Mouse (Mus musculus): Measurements from ENCODE around the gene Pcbp3. TPM values are rescaled to one million over a fixed set of nuclear protein-coding genes. Genes with fewer than 3 reads are reported as not detected.

The Pcbp3 gene
- polyA plus RNA-seq, 1 experiment from 2014 or later = 39.3 TPM

DNA sequence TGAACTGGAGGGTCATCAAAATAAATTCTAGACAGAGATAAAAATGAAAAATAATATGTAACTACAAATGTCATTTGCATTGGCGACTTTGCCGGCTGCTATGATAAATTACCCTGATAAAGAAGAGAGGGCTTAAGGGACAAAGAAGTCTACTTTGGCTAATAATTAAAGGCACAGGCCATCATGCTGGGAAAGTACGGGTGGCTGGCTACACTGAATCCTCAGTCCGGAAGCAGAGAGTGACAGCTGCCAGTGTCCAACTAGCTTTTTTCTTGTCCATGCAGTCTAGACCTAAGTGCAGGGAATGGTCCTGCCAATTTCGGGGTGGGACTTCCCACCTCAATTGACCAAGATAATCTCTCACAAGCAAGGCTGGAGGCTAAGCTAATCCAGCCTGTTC lies 121.1 kb downstream of the Pcbp3 start:
- Histone ChIP-seq H3K27ac (no peak overlapping the region), H3K4me2 (no peak overlapping the region), H3K4me3 (replicated peaks) (no peak overlapping the region), H3K36me3 (no peaks in the 10 kb centered on the region), H3K9ac (no peak overlapping the region), H3K27me3 (replicated peaks) (no peaks in the 10 kb centered on the region), H3K9me3 (no peaks in the 10 kb centered on the region), H3K4me1 (no peaks in the 10 kb centered on the region)
- ATAC-seq (ENCODE audit: insufficient read depth, low FRiP score, low read depth) = no peak
- WGBS = 57% methylated on average over 5 of the region's 5 CpGs

DNA sequence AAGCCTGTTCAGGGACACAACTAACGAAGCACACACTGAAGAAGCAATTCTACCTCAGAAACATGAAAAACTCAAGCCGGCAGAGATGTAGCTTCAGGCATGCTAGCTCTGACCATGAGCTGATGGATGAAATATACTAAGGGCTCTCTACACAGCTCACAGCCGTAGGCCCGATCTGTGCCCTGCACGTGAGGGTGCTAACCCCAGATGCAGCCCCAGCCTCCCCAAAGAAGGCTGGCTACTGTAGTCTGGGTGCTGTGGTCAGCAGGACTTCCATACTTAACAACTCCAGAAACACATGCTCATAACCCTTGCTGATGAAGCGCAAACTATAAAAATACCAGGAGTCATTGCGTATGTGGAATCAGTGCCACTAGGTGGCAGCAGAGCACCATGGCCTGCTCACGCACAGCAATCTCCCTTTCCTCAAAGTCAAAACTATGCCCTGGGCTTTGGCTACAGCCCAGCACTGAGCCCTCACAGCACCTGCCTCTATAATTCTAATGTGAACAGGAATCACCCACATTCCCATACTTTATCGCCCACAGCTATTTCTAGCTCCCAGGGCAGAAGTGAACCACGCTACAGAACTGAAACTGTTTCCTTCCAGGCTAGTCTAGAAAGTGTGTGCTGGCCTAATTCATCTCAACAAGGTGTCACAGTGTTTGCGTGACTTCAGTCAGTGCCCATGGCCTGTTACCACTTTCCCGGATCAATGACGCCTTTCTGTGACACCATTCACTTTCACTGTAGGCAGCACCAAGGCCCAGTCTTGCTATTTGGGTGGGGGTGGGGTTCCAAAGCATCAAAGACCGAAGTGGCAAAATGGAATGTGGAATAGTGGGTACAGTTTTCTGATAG lies 126.0 kb downstream of the Pcbp3 start:
- no peak overlapping the region for H3K4me2 ChIP-seq
- ATAC-seq (ENCODE audit: insufficient read depth, low FRiP score, low read depth) = 0 out of 2 replicates have a peak, but pooled peaks have one; percentile 18
- H3K4me1 ChIP-seq = no peaks in the 10 kb centered on the region
- H3K4me3 ChIP-seq (replicated peaks) = no peak overlapping the region
- H3K27ac ChIP-seq = no peak overlapping the region
- WGBS = 50% methylated on average over 14 of the region's 14 CpGs
- no peaks in the 10 kb centered on the region for H3K27me3 ChIP-seq (replicated peaks)
- H3K9me3 ChIP-seq = no peaks in the 10 kb centered on the region
- no peak overlapping the region for H3K9ac ChIP-seq
- H3K36me3 ChIP-seq = no peaks in the 10 kb centered on the region

DNA sequence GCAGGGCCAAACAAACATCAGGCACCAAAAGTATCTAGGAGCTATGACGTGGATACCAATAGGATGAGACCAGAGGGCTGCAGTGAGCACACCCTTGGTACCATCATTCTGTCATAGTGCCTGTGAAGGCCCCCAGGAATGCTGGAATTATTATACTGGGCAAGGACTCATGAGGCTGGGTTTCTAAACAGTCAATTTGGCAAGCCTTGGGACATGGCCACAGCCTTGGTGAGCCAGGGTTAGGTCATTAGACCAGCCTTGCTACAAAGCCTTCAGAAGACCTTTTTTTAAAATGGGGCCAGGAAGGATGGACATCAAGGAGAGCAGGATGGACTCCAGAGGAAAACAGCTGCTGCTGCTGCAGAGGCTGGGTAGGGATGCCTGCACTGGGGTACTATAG lies 128.8 kb downstream of the Pcbp3 start:
- Histone ChIP-seq H3K9me3 (no peaks in the 10 kb centered on the region), H3K9ac (no peak overlapping the region), H3K27ac (no peak overlapping the region), H3K4me1 (no peaks in the 10 kb centered on the region), H3K36me3 (no peaks in the 10 kb centered on the region), H3K4me2 (no peak overlapping the region), H3K27me3 (replicated peaks) (no peaks in the 10 kb centered on the region), H3K4me3 (replicated peaks) (no peak overlapping the region)
- WGBS = 74% methylated on average over 1 of the region's 1 CpGs
- ATAC-seq (ENCODE audit: insufficient read depth, low FRiP score, low read depth) = no peak

DNA sequence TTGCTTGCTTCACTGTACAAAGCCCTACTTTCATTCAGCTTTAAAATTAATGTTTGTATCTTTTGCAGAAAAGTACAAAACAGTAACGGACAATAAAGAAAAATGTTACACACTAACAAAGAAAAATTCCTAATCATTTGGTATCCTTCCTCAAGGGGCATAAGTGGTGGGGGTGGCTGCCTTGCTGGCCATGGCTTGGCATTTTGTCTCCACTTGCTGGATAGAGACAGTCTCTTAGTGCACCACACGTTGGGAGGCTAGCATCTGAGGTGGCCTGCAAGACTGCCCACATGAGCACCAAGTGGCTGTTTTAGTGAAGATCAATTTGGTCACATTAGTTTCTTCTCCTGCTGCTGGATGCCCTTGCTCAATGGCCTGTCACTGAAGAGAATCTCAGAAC lies 129.8 kb downstream of the Pcbp3 start:
- no peak overlapping the region for H3K27ac ChIP-seq
- no peak for ATAC-seq (ENCODE audit: insufficient read depth, low FRiP score, low read depth)
- H3K4me1 ChIP-seq = no peaks in the 10 kb centered on the region
- no peak overlapping the region for H3K9ac ChIP-seq
- H3K4me3 ChIP-seq (replicated peaks) = no peak overlapping the region
- H3K36me3 ChIP-seq = no peaks in the 10 kb centered on the region
- no peaks in the 10 kb centered on the region for H3K9me3 ChIP-seq
- no peak overlapping the region for H3K4me2 ChIP-seq
- WGBS = 83% methylated on average over 2 of the region's 2 CpGs
- H3K27me3 ChIP-seq (replicated peaks) = no peaks in the 10 kb centered on the region

DNA sequence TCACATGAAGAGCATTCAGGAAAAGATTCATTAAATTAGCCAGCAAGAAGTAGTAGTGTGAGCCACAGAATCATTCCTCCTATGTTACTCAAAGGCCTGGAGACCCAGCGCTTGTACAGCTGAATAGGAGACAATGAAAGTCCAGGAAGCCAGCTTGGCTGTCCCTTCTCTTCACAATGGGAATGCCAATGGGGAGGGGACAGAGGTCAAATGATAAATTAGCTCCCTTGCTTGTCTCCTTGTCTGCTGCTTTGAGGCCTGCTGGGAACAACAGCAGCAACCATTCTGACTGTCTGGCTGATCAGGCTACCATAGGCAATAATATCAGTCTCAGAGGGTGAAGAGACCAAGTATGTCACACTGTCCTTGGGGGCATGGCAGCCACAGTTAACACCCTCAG lies 130.5 kb downstream of the Pcbp3 start:
- no peaks in the 10 kb centered on the region for H3K9me3 ChIP-seq
- 86% methylated on average over 1 of the region's 1 CpGs for WGBS
- H3K27ac ChIP-seq = no peak overlapping the region
- H3K36me3 ChIP-seq = no peaks in the 10 kb centered on the region
- no peak for ATAC-seq (ENCODE audit: insufficient read depth, low FRiP score, low read depth)
- no peak overlapping the region for H3K4me3 ChIP-seq (replicated peaks)
- no peaks in the 10 kb centered on the region for H3K27me3 ChIP-seq (replicated peaks)
- no peak overlapping the region for H3K4me2 ChIP-seq
- H3K9ac ChIP-seq = no peak overlapping the region
- H3K4me1 ChIP-seq = no peaks in the 10 kb centered on the region

DNA sequence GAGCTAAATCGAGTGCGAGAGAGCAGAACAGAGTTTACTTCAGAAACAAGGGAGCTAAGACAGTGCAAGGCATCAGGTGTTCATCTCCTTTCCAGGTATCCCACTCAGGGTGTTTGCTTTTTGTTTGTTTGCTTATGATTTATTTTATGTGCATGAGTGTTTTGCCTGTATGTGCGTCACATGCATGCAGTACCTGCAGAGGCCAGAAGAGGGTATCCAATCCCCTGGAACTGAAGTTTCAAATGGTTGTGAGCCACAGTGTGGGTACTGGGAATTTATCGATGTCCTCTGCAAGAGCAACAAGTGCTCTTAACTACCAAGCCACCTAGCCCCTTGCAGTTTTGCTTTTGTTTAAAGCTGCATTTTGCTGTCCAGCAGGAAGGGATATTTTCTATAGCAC lies 132.8 kb downstream of the Pcbp3 start:
- no peaks in the 10 kb centered on the region for H3K4me1 ChIP-seq
- H3K4me2 ChIP-seq = no peak overlapping the region
- ATAC-seq (ENCODE audit: insufficient read depth, low FRiP score, low read depth) = no peak
- H3K27ac ChIP-seq = no peak overlapping the region
- WGBS = 94% methylated on average over 4 of the region's 4 CpGs
- no peaks in the 10 kb centered on the region for H3K36me3 ChIP-seq
- H3K27me3 ChIP-seq (replicated peaks) = no peaks in the 10 kb centered on the region
- H3K4me3 ChIP-seq (replicated peaks) = no peak overlapping the region
- H3K9me3 ChIP-seq = no peaks in the 10 kb centered on the region
- no peak overlapping the region for H3K9ac ChIP-seq

DNA sequence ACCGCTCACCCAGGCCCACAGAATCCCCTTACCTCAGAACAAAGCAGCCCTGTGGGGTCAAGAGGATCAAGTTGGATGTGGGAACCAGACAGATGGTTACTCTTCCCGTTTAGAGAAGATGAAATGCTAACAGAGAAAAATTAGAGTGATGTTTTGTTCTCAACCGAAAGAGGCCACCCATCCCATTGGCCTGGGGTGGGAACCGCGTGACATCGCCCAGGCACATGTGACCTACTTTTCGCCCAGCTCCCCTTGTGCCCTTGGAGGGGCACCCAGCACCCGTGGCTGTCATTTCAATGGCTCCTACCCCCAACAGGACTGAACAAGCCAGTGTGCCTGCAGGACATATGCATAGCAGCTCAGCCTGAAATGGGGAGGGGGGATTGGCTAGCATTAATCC lies 139.0 kb downstream of the Pcbp3 start:
- Histone ChIP-seq H3K9ac (no peak overlapping the region), H3K4me3 (replicated peaks) (no peak overlapping the region), H3K27ac (no peak overlapping the region), H3K4me2 (no peak overlapping the region), H3K27me3 (replicated peaks) (no peaks in the 10 kb centered on the region), H3K9me3 (no peaks in the 10 kb centered on the region), H3K36me3 (no peaks in the 10 kb centered on the region), H3K4me1 (no peaks in the 10 kb centered on the region)
- no peak for ATAC-seq (ENCODE audit: insufficient read depth, low FRiP score, low read depth)
- WGBS = 86% methylated on average over 8 of the region's 8 CpGs

DNA sequence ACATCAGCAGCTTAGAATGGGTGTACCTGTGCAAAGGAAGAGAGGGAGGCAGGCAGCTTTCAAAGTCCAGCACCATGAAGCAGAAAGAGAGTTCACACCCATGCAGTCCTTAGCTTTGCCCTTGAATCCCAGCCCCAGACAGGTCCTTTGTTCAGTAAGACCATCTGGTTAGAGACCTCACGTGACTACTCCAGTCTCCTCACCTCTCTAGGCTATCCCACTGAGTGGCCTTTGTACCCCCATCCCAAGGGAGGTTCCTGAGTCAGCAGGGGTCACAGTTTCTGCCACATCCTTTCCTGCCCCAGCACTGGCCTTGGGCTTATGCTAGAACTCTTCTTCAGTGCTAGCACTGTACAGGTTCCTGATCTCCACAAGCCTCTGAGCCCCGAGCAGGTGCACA lies 142.4 kb downstream of the Pcbp3 start:
- ATAC-seq (ENCODE audit: insufficient read depth, low FRiP score, low read depth) = no peak

DNA sequence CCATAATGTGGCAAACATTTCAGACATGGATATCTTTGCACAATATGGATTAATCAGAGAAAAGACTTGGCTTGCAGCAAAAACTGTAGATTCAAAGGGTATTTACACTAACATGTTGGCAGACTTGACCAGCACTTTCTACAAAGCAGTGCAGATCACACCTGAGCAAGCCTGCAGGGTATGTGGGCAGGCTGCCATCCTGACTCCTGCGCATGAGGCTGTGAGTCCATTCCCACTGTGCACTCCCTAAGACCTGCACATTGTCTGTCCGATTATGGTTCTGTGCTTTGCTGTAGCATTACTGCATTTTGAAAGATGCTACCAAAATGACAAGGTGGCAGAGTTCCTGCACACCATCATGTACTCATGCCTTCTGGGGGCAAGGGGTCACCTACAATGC lies 143.3 kb downstream of the Pcbp3 start:
- Histone ChIP-seq H3K27ac (no peak overlapping the region), H3K4me3 (replicated peaks) (no peak overlapping the region), H3K4me1 (no peaks in the 10 kb centered on the region), H3K9ac (no peak overlapping the region), H3K4me2 (no peak overlapping the region), H3K36me3 (no peaks in the 10 kb centered on the region), H3K27me3 (replicated peaks) (no peaks in the 10 kb centered on the region), H3K9me3 (no peaks in the 10 kb centered on the region)
- ATAC-seq (ENCODE audit: insufficient read depth, low FRiP score, low read depth) = no peak
- 87% methylated on average over 2 of the region's 2 CpGs for WGBS

More for the DNA sequence above, 142.4 kb downstream of the Pcbp3 start:
- 64% methylated on average over 2 of the region's 2 CpGs for WGBS
- Histone ChIP-seq H3K9ac (no peak overlapping the region), H3K36me3 (no peaks in the 10 kb centered on the region), H3K4me3 (replicated peaks) (no peak overlapping the region), H3K9me3 (no peaks in the 10 kb centered on the region), H3K4me1 (no peaks in the 10 kb centered on the region), H3K27ac (no peak overlapping the region), H3K27me3 (replicated peaks) (no peaks in the 10 kb centered on the region), H3K4me2 (no peak overlapping the region)

DNA sequence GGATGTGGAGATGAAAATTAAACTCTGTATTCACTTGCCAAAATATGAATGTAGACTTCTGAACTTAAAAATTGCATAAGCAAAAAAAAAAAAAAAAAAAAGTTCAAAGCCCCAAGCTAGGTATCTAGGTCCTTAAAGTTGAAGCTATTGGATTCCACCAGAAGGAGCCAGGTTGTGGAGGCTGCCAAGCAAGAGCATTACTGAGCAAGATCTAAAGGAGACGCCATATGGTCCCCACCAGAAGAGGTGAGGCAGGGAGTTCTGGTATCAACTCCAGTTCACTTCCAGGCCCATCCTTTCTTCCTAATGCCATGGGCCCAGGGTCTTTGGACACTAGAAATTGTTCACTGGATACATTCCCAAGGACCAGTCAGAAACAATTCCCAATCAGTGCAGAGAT lies 144.8 kb downstream of the Pcbp3 start:
- Histone ChIP-seq H3K27me3 (replicated peaks) (no peaks in the 10 kb centered on the region), H3K9me3 (no peaks in the 10 kb centered on the region), H3K27ac (no peak overlapping the region), H3K4me3 (replicated peaks) (no peak overlapping the region), H3K4me1 (no peaks in the 10 kb centered on the region), H3K36me3 (no peaks in the 10 kb centered on the region), H3K4me2 (no peak overlapping the region), H3K9ac (no peak overlapping the region)
- no peak for ATAC-seq (ENCODE audit: insufficient read depth, low FRiP score, low read depth)
- WGBS = 94% methylated on average over 1 of the region's 1 CpGs

DNA sequence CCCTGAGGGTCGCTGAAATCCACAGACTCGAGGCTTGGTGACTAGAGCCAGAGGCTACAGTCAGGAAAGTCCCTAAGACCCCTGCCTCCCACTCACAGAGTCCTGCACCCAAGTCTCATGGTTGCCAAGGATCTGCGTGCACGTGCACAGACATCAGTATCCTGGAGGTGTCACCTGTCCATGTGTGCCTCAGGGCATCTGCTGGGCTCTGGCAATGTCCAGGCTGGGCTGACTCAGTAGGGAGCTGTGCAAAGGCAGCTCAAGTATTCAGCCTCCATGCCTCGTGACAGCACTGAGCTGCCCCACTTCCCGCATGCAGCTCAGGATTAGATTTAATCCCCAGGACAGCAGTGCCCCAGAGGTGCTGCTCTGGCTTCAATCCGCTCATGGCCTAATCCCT lies 145.3 kb downstream of the Pcbp3 start:
- H3K27ac ChIP-seq = no peak overlapping the region
- no peaks in the 10 kb centered on the region for H3K27me3 ChIP-seq (replicated peaks)
- no peak overlapping the region for H3K4me3 ChIP-seq (replicated peaks)
- no peak for ATAC-seq (ENCODE audit: insufficient read depth, low FRiP score, low read depth)
- H3K9me3 ChIP-seq = no peaks in the 10 kb centered on the region
- H3K4me2 ChIP-seq = no peak overlapping the region
- no peaks in the 10 kb centered on the region for H3K4me1 ChIP-seq
- H3K36me3 ChIP-seq = no peaks in the 10 kb centered on the region
- no peak overlapping the region for H3K9ac ChIP-seq
- 63% methylated on average over 7 of the region's 7 CpGs for WGBS

DNA sequence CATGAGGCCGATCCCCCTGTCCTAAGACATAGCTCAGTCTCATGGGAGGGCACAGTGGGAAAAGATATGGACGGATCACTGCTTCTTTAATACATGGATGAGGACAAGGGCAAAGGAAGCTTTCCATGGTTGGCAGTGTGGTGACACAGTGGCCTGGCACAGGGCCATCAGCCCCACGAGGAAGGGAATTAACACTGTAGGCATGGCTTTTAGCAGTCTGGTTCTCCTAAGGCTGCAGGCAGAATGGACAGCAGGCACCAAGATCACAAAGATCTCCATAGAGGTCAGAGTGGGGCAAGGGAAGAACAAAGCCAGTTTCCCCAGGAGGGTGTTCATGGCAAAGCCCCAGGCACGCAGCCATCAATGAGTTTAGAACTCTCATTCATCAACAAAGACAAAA lies 146.2 kb downstream of the Pcbp3 start:
- no peak overlapping the region for H3K4me3 ChIP-seq (replicated peaks)
- no peak for ATAC-seq (ENCODE audit: insufficient read depth, low FRiP score, low read depth)
- no peaks in the 10 kb centered on the region for H3K36me3 ChIP-seq
- H3K9me3 ChIP-seq = no peaks in the 10 kb centered on the region
- no peak overlapping the region for H3K9ac ChIP-seq
- no peak overlapping the region for H3K27ac ChIP-seq
- no peaks in the 10 kb centered on the region for H3K4me1 ChIP-seq
- H3K4me2 ChIP-seq = no peak overlapping the region
- H3K27me3 ChIP-seq (replicated peaks) = no peaks in the 10 kb centered on the region
- WGBS = 67% methylated on average over 4 of the region's 4 CpGs

DNA sequence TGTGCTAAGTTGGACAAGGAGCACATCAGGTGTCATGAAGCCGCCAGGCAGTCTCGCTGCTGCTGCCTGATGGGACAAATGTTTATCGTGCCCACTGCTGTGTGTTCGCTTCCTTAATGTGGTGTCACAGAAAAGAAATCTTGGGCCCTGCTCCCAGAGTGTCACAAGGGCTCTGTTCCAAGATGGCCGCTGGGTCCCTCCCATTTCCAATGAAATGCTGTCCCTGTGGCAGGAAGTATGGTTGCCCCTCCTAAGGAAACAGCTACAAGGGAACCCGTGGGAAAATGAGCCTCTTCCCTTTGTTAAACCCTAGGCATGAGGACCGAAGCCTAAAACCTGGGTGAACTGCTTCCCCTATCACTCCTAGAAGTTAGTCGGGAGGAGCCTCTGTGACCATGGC lies 146.9 kb downstream of the Pcbp3 start:
- Histone ChIP-seq H3K4me1 (no peaks in the 10 kb centered on the region), H3K9me3 (no peaks in the 10 kb centered on the region), H3K27ac (no peak overlapping the region), H3K27me3 (replicated peaks) (no peaks in the 10 kb centered on the region), H3K4me3 (replicated peaks) (no peak overlapping the region), H3K36me3 (no peaks in the 10 kb centered on the region), H3K4me2 (no peak overlapping the region), H3K9ac (no peak overlapping the region)
- WGBS = 83% methylated on average over 8 of the region's 8 CpGs
- ATAC-seq (ENCODE audit: insufficient read depth, low FRiP score, low read depth) = no peak
